Mouse (Mus musculus): ENCODE measurements at regions not wholly inside any gene's neighbourhood (a gene's known extent, or its start where the extent isn't known, plus 50 kb on each side); places are given as distances from the start of the nearest gene placed in this dataset.

- no peak overlapping the region for H3K27ac ChIP-seq (ENCODE audit: low read depth)
- no peak for ATAC-seq (ENCODE audit: insufficient read depth, low read depth)
- H3K9me3 ChIP-seq (replicated peaks; ENCODE audit: control insufficient read depth, low read length) = no peaks in the 10 kb centered on the region
- no peaks in the 10 kb centered on the region for H3K27me3 ChIP-seq (ENCODE audit: control insufficient read depth, insufficient read depth, low read length)
- no peak for TF ChIP-seq EP300 (IDR thresholded peaks at IDR 0.05; ENCODE audit: low read depth)
- TF ChIP-seq CTCF (IDR thresholded peaks at IDR 0.05; ENCODE audit: low read depth) = no peak
- whole genome bisulfite sequencing = 65% methylated on average over 3 of the region's 3 CpGs
- no peak for DNase-seq (ENCODE audit: low spot score)
- no peak overlapping the region for H3K9ac ChIP-seq (replicated peaks; ENCODE audit: low read depth, low read length)
- no peak overlapping the region for H3K4me2 ChIP-seq (ENCODE audit: low read depth, low read length)
- no peak overlapping the region for H3K4me3 ChIP-seq (ENCODE audit: low read depth, low read length)
- no peaks in the 10 kb centered on the region for H3K36me3 ChIP-seq (replicated peaks; ENCODE audit: control insufficient read depth, insufficient read depth, low read length)
- H3K4me1 ChIP-seq (ENCODE audit: control insufficient read depth, insufficient read depth) = no peaks in the 10 kb centered on the region
These were observed 145.0 kb upstream of the Fam98a start for GRCm38 (mm10) chr17:75696729-75697103.

- ATAC-seq (ENCODE audit: insufficient read depth, low read depth) = no peak
- Histone ChIP-seq H3K4me1 (ENCODE audit: control insufficient read depth, insufficient read depth) (no peaks in the 10 kb centered on the region), H3K9ac (replicated peaks; ENCODE audit: low read depth, low read length) (no peak overlapping the region), H3K27me3 (ENCODE audit: control insufficient read depth, insufficient read depth, low read length) (no peaks in the 10 kb centered on the region), H3K4me2 (ENCODE audit: low read depth, low read length) (no peak overlapping the region), H3K36me3 (replicated peaks; ENCODE audit: control insufficient read depth, insufficient read depth, low read length) (no peaks in the 10 kb centered on the region), H3K4me3 (ENCODE audit: low read depth, low read length) (no peak overlapping the region), H3K27ac (ENCODE audit: low read depth) (no peak overlapping the region), H3K9me3 (replicated peaks; ENCODE audit: control insufficient read depth, low read length) (no peaks in the 10 kb centered on the region)
- 64% methylated on average over 5 of the region's 5 CpGs for WGBS
- DNase-seq (ENCODE audit: low spot score) = no peak
- TF ChIP-seq CTCF (IDR thresholded peaks at IDR 0.05; ENCODE audit: low read depth) (no peak), EP300 (IDR thresholded peaks at IDR 0.05; ENCODE audit: low read depth) (no peak)
These were observed 144.5 kb upstream of the Fam98a start for GRCm38 (mm10) chr17:75696103-75696728.

GRCm38 (mm10) chr17:75685927-75686326 lies 134.2 kb upstream of the Fam98a start:
- Histone ChIP-seq H3K27ac (ENCODE audit: low read depth) (no peak overlapping the region), H3K36me3 (replicated peaks; ENCODE audit: control insufficient read depth, insufficient read depth, low read length) (no peaks in the 10 kb centered on the region), H3K27me3 (ENCODE audit: control insufficient read depth, insufficient read depth, low read length) (no peaks in the 10 kb centered on the region), H3K9me3 (replicated peaks; ENCODE audit: control insufficient read depth, low read length) (no peaks in the 10 kb centered on the region), H3K4me1 (ENCODE audit: control insufficient read depth, insufficient read depth) (no peaks in the 10 kb centered on the region), H3K4me2 (ENCODE audit: low read depth, low read length) (no peak overlapping the region), H3K9ac (replicated peaks; ENCODE audit: low read depth, low read length) (no peak overlapping the region), H3K4me3 (ENCODE audit: low read depth, low read length) (no peak overlapping the region)
- no peak for TF ChIP-seq EP300 (IDR thresholded peaks at IDR 0.05; ENCODE audit: low read depth)
- TF ChIP-seq CTCF (IDR thresholded peaks at IDR 0.05; ENCODE audit: low read depth) = no peak
- no peak for DNase-seq (ENCODE audit: low spot score)
- ATAC-seq (ENCODE audit: insufficient read depth, low read depth) = no peak

GRCm38 (mm10) chr17:75646982-75647381 lies 95.2 kb upstream of the Fam98a start:
- Histone ChIP-seq H3K9ac (replicated peaks; ENCODE audit: low read depth, low read length) (no peak overlapping the region), H3K27ac (ENCODE audit: low read depth) (no peak overlapping the region), H3K4me1 (ENCODE audit: control insufficient read depth, insufficient read depth) (no peaks in the 10 kb centered on the region), H3K4me3 (ENCODE audit: low read depth, low read length) (no peak overlapping the region), H3K27me3 (ENCODE audit: control insufficient read depth, insufficient read depth, low read length) (no peaks in the 10 kb centered on the region), H3K9me3 (replicated peaks; ENCODE audit: control insufficient read depth, low read length) (no peaks in the 10 kb centered on the region), H3K36me3 (replicated peaks; ENCODE audit: control insufficient read depth, insufficient read depth, low read length) (no peaks in the 10 kb centered on the region), H3K4me2 (ENCODE audit: low read depth, low read length) (no peak overlapping the region)
- ATAC-seq (ENCODE audit: insufficient read depth, low read depth) = no peak
- no peak for DNase-seq (ENCODE audit: low spot score)
- 85% methylated on average over 11 of the region's 11 CpGs for WGBS
- no peak for TF ChIP-seq CTCF (IDR thresholded peaks at IDR 0.05; ENCODE audit: low read depth)
- TF ChIP-seq EP300 (IDR thresholded peaks at IDR 0.05; ENCODE audit: low read depth) = no peak

GRCm38 (mm10) chr17:75644698-75645097 lies 93.0 kb upstream of the Fam98a start:
- H3K4me3 ChIP-seq (ENCODE audit: low read depth, low read length) = no peak overlapping the region
- DNase-seq (ENCODE audit: low spot score) (no peak), ATAC-seq (ENCODE audit: insufficient read depth, low read depth) (no peak)
- no peak overlapping the region for H3K4me2 ChIP-seq (ENCODE audit: low read depth, low read length)
- no peak overlapping the region for H3K27ac ChIP-seq (ENCODE audit: low read depth)
- TF ChIP-seq CTCF (IDR thresholded peaks at IDR 0.05; ENCODE audit: low read depth) (no peak), EP300 (IDR thresholded peaks at IDR 0.05; ENCODE audit: low read depth) (no peak)
- no peaks in the 10 kb centered on the region for H3K27me3 ChIP-seq (ENCODE audit: control insufficient read depth, insufficient read depth, low read length)
- H3K9me3 ChIP-seq (replicated peaks; ENCODE audit: control insufficient read depth, low read length) = no peaks in the 10 kb centered on the region
- WGBS = 60% methylated on average over 5 of the region's 5 CpGs
- no peaks in the 10 kb centered on the region for H3K36me3 ChIP-seq (replicated peaks; ENCODE audit: control insufficient read depth, insufficient read depth, low read length)
- H3K9ac ChIP-seq (replicated peaks; ENCODE audit: low read depth, low read length) = no peak overlapping the region
- no peaks in the 10 kb centered on the region for H3K4me1 ChIP-seq (ENCODE audit: control insufficient read depth, insufficient read depth)

- Histone ChIP-seq H3K36me3 (replicated peaks; ENCODE audit: control insufficient read depth, insufficient read depth, low read length) (no peaks in the 10 kb centered on the region), H3K4me1 (ENCODE audit: control insufficient read depth, insufficient read depth) (no peaks in the 10 kb centered on the region), H3K4me2 (ENCODE audit: low read depth, low read length) (no peak overlapping the region), H3K9ac (replicated peaks; ENCODE audit: low read depth, low read length) (no peak overlapping the region), H3K9me3 (replicated peaks; ENCODE audit: control insufficient read depth, low read length) (no peaks in the 10 kb centered on the region), H3K27me3 (ENCODE audit: control insufficient read depth, insufficient read depth, low read length) (no peaks in the 10 kb centered on the region), H3K4me3 (ENCODE audit: low read depth, low read length) (no peak overlapping the region), H3K27ac (ENCODE audit: low read depth) (no peak overlapping the region)
- TF ChIP-seq CTCF (IDR thresholded peaks at IDR 0.05; ENCODE audit: low read depth) = no peak
- TF ChIP-seq EP300 (IDR thresholded peaks at IDR 0.05; ENCODE audit: low read depth) = no peak
- 57% methylated on average over 3 of the region's 3 CpGs for WGBS
- DNase-seq (ENCODE audit: low spot score) (no peak), ATAC-seq (ENCODE audit: insufficient read depth, low read depth) (no peak)
These were observed 90.6 kb upstream of the Fam98a start for GRCm38 (mm10) chr17:75642311-75642710.
